Mouse (Mus musculus) ES-E14 (cell line): ENCODE measurements at regions not wholly inside any gene's neighbourhood (a gene's known extent, or its start where the extent isn't known, plus 50 kb on each side); places are given as distances from the start of the nearest gene placed in this dataset.

Experiments
- CHD2 ChIP-seq: IDR thresholded peaks from 2 replicates; pipeline ENCODE4 v1.6.1; 2014; ENCODE audit warnings: mild to moderate bottlenecking, low read depth, low read length, inconsistent platforms
- HCFC1 ChIP-seq: IDR thresholded peaks from 2 replicates; pipeline ENCODE4 v1.6.1; 2012; ENCODE audit warnings: low read length, inconsistent platforms, borderline replicate concordance; ENCODE audit not compliant: insufficient read depth
- MAFK ChIP-seq: IDR thresholded peaks from 2 replicates; pipeline ENCODE4 v1.6.1; 2014; ENCODE audit warnings: mild to moderate bottlenecking, low read depth, low read length, inconsistent platforms; ENCODE audit not compliant: insufficient read depth
- ZC3H11A ChIP-seq: IDR thresholded peaks from 2 replicates; pipeline ENCODE4 v1.6.1; 2012; ENCODE audit warnings: low read depth, mild to moderate bottlenecking, inconsistent platforms, low read length, borderline replicate concordance
- ZNF384 ChIP-seq: IDR thresholded peaks from 2 replicates; pipeline ENCODE4 v1.6.1; 2012; ENCODE audit warnings: low read depth, low read length, inconsistent platforms

- TF ChIP-seq ZNF384: no peak
- TF ChIP-seq HCFC1: no peak
- TF ChIP-seq CHD2: no peak
- TF ChIP-seq ZC3H11A: no peak
- TF ChIP-seq MAFK: no peak
These were observed 71.6 kb upstream of the Tusc1 start for GRCm38 (mm10) chr4:93406876-93407275.
